Mouse (Mus musculus): ENCODE results near the gene Celf5. TPM values are rescaled to one million over a fixed set of nuclear protein-coding genes. Genes with fewer than 3 reads are reported as not detected.

The Celf5 gene
- polyA plus RNA-seq, 1 experiment from 2014 or later: 1.3 TPM

DNA sequence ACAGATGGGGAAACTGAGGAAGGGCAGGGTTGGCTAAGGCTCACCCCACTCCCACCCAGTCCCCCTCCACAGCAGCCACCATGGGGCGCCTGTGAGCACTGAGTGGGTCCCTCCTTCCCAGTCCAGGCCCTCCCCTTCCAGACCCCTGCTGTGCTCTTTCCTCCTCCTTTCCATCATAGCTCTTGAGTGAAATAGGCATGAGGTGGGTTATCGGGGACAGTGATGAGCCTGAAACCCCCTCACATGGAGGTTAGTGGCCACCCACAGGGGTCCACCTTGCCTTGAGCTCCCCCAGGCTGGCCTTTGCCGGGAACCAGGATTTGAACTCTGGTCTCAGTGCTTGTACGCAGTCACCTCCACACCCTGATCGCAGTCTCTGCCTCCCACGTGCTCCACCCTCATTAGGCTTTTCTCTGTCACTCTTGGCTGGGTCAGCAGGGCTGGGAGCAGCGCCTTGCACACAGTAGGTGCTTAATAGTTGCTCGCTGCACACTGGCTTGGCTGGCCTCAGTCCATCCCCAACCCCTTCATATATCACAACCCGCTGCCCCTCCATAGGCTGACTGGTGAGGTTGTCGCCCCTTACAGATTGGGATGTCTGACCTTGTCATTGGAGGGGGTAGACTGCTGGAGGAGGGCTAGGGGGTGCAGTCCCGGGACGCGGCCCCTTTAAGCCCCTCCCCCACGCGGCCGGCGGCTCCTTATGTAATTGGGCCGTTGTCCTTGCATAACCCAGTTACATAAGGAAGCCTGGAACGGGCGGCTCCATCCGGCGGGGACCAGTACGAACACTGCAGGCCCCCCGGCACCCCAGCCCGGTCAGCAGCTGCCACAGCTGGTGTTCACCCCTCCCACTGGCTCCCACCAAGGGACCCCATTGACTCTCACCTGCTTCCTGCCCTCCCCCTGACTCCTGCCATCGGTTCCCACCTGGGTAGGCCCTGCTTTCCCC is 68.9 kb downstream of the Celf5 start:
- ATAC-seq (ENCODE audit: insufficient number of reproducible peaks, low FRiP score, low TSS enrichment, low read depth): no peak
- 26% methylated on average over 26 of the region's 26 CpGs for WGBS
- peaks cover 100% of the 10 kb centered on the region for H3K4me1 ChIP-seq
- no peak overlapping the region for H3K9ac ChIP-seq
- no peaks in the 10 kb centered on the region for H3K27me3 ChIP-seq
- peak overlapping the region; percentile 32 for H3K4me2 ChIP-seq
- peaks cover 32% of the 10 kb centered on the region; the same call in 1 of the 2 replicates for H3K36me3 ChIP-seq
- peak overlapping the region; percentile 9; the same call in 1 of the 2 replicates for H3K4me3 ChIP-seq
- no peaks in the 10 kb centered on the region for H3K9me3 ChIP-seq
- H3K27ac ChIP-seq: peak overlapping the region; percentile 93

- no peak for ATAC-seq (ENCODE audit: insufficient number of reproducible peaks, low FRiP score, low TSS enrichment, low read depth)
- Histone ChIP-seq H3K36me3 (peaks cover 40% of the 10 kb centered on the region; the same call in 1 of the 2 replicates), H3K9ac (no peak overlapping the region), H3K4me1 (peaks cover 100% of the 10 kb centered on the region), H3K27me3 (no peaks in the 10 kb centered on the region; the same call in 1 of the 2 replicates), H3K4me2 (peak overlapping the region; percentile 23; the same call in 1 of the 2 replicates), H3K9me3 (no peaks in the 10 kb centered on the region), H3K4me3 (no peak overlapping the region), H3K27ac (peak overlapping the region; percentile 93)
- WGBS: 71% methylated on average over 16 of the region's 16 CpGs
These were observed 69.8 kb downstream of the Celf5 start for GRCm38 (mm10) chr10:81412586-81413309.

- Histone ChIP-seq H3K4me2 (peak overlapping the region; percentile 23; the same call in 1 of the 2 replicates), H3K9ac (0 out of 2 replicates have a peak overlapping the region, but pooled peaks have one; percentile 29), H3K27ac (peak overlapping the region; percentile 93), H3K4me3 (no peak overlapping the region), H3K27me3 (no peaks in the 10 kb centered on the region; the same call in 1 of the 2 replicates), H3K36me3 (peaks cover 49% of the 10 kb centered on the region), H3K9me3 (no peaks in the 10 kb centered on the region), H3K4me1 (peaks cover 100% of the 10 kb centered on the region)
- 45% methylated on average over 18 of the region's 18 CpGs for WGBS
- ATAC-seq (ENCODE audit: insufficient number of reproducible peaks, low FRiP score, low TSS enrichment, low read depth): 0 out of 2 replicates have a peak, but pooled peaks have one; percentile 4
These were observed 70.8 kb downstream of the Celf5 start for GRCm38 (mm10) chr10:81411471-81412400.

DNA sequence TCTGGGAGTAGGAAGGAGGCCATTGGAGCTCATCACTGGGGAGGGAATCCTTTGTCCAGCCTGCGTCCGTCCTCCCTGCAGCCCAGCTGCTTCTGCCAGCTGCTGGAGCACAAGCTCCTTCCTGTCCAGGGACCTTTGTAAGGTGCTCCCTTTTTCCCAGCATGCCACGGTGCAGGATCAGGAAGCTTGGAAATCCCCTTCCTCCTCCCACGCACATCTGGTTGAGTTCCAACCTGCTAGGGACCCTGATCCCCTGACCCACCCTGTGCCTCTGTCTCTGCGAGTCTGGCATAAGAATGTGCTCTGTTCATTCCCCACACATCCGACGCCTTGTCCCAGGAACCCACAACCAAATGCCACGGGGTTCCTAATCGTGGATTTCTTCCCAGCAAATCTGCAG is 71.5 kb downstream of the Celf5 start:
- 66% methylated on average over 9 of the region's 9 CpGs for WGBS
- H3K9ac ChIP-seq: no peak overlapping the region

GRCm38 (mm10) chr10:81410350-81410749 is 72.2 kb downstream of the Celf5 start:
- H3K4me3 ChIP-seq: no peak overlapping the region
- H3K27ac ChIP-seq: peak overlapping the region; percentile 93

More for the DNA sequence above, 71.5 kb downstream of the Celf5 start:
- peaks cover 99% of the 10 kb centered on the region for H3K4me1 ChIP-seq
- no peaks in the 10 kb centered on the region; the same call in 1 of the 2 replicates for H3K27me3 ChIP-seq
- H3K27ac ChIP-seq: peak overlapping the region; percentile 93
- no peaks in the 10 kb centered on the region for H3K9me3 ChIP-seq
- H3K4me2 ChIP-seq: 0 out of 2 replicates have a peak overlapping the region, but pooled peaks have one; percentile 23
- H3K4me3 ChIP-seq: no peak overlapping the region
- ATAC-seq (ENCODE audit: insufficient number of reproducible peaks, low FRiP score, low TSS enrichment, low read depth): no peak
- H3K36me3 ChIP-seq: peaks cover 57% of the 10 kb centered on the region

GRCm38 (mm10) chr10:81409330-81409729 is 73.2 kb downstream of the Celf5 start:
- H3K9me3 ChIP-seq: no peaks in the 10 kb centered on the region
- no peak for ATAC-seq (ENCODE audit: insufficient number of reproducible peaks, low FRiP score, low TSS enrichment, low read depth)
- peak overlapping the region; percentile 93 for H3K27ac ChIP-seq
- no peak overlapping the region for H3K9ac ChIP-seq
- H3K27me3 ChIP-seq: no peaks in the 10 kb centered on the region; the same call in 1 of the 2 replicates
- H3K4me1 ChIP-seq: peaks cover 91% of the 10 kb centered on the region
- H3K4me2 ChIP-seq: no peak overlapping the region
- no peak overlapping the region for H3K4me3 ChIP-seq
- 27% methylated on average over 8 of the region's 8 CpGs for WGBS
- H3K36me3 ChIP-seq: peaks cover 66% of the 10 kb centered on the region

More at GRCm38 (mm10) chr10:81410350-81410749, 72.2 kb downstream of the Celf5 start:
- peaks cover 62% of the 10 kb centered on the region for H3K36me3 ChIP-seq
- H3K9ac ChIP-seq: no peak overlapping the region
- WGBS: 57% methylated on average over 4 of the region's 4 CpGs
- no peaks in the 10 kb centered on the region; the same call in 1 of the 2 replicates for H3K27me3 ChIP-seq
- H3K4me2 ChIP-seq: no peak overlapping the region
- no peaks in the 10 kb centered on the region for H3K9me3 ChIP-seq
- H3K4me1 ChIP-seq: peaks cover 95% of the 10 kb centered on the region
- ATAC-seq (ENCODE audit: insufficient number of reproducible peaks, low FRiP score, low TSS enrichment, low read depth): no peak

Small RNA genes within 50 kb of the gene (microRNA-seq; reads per million reads assigned to microRNA genes)
- gene Gm25595: not detected
- 1.2 reads per million for gene Mir1191b

Other genes starting within 250 kb of the Celf5 start
- gene Zfr2, start 249.6 kb downstream of the Celf5 start, polyA plus RNA-seq (2015; fragmentation: Nextera tagmentation; extraction: Ambion mirVana): 8.7 and 10.9 TPM in 2 replicates
- gene Matk, start 229.8 kb downstream of the Celf5 start, polyA plus RNA-seq (2015; fragmentation: Nextera tagmentation; extraction: Ambion mirVana): 5.4 and 6.0 TPM in 2 replicates
- gene Mrpl54, start 215.8 kb downstream of the Celf5 start, polyA plus RNA-seq (2015; fragmentation: Nextera tagmentation; extraction: Ambion mirVana): 189 and 194 TPM in 2 replicates
- 77.1 and 87.5 TPM in 2 replicates for gene Apba3, start 215.7 kb downstream of the Celf5 start, polyA plus RNA-seq (2015; fragmentation: Nextera tagmentation; extraction: Ambion mirVana)
- 8.4 and 9.9 TPM in 2 replicates for gene Tjp3, start 191.1 kb downstream of the Celf5 start, polyA plus RNA-seq (2015; fragmentation: Nextera tagmentation; extraction: Ambion mirVana)
- gene Pip5k1c, start 189.7 kb downstream of the Celf5 start, polyA plus RNA-seq (2015; fragmentation: Nextera tagmentation; extraction: Ambion mirVana): 44.8 and 48.1 TPM in 2 replicates
- 37.3 and 39.3 TPM in 2 replicates for gene Cactin, start 161.6 kb downstream of the Celf5 start, polyA plus RNA-seq (2015; fragmentation: Nextera tagmentation; extraction: Ambion mirVana)
- gene Tbxa2r, start 154.0 kb downstream of the Celf5 start, polyA plus RNA-seq (2015; fragmentation: Nextera tagmentation; extraction: Ambion mirVana): 11.9 and 12.8 TPM in 2 replicates
- gene Gipc3, start 139.4 kb downstream of the Celf5 start, polyA plus RNA-seq (2015; fragmentation: Nextera tagmentation; extraction: Ambion mirVana): 0.04 and 0.07 TPM in 2 replicates
- 86.0 and 89.9 TPM in 2 replicates for gene Hmg20b, start 132.2 kb downstream of the Celf5 start, polyA plus RNA-seq (2015; fragmentation: Nextera tagmentation; extraction: Ambion mirVana)
- gene Mfsd12, start 125.2 kb downstream of the Celf5 start, polyA plus RNA-seq (2015; fragmentation: Nextera tagmentation; extraction: Ambion mirVana): 13.3 and 13.4 TPM in 2 replicates
- 0.60 and 1.6 TPM in 2 replicates for gene 4930404N11Rik, start 116.9 kb downstream of the Celf5 start, polyA plus RNA-seq (2015; fragmentation: Nextera tagmentation; extraction: Ambion mirVana)
- gene Fzr1, start 104.2 kb downstream of the Celf5 start, polyA plus RNA-seq (2015; fragmentation: Nextera tagmentation; extraction: Ambion mirVana): 82.2 and 90.9 TPM in 2 replicates
- 79.8 and 88.7 TPM in 2 replicates for gene Dohh, start 98.3 kb downstream of the Celf5 start, polyA plus RNA-seq (2015; fragmentation: Nextera tagmentation; extraction: Ambion mirVana)
- gene Gm48551, start 98.2 kb downstream of the Celf5 start, polyA plus RNA-seq (2015; fragmentation: Nextera tagmentation; extraction: Ambion mirVana): 2.1 and 3.1 TPM in 2 replicates
- 0.51 and 1.7 TPM in 2 replicates for gene Gm48552, start 93.7 kb downstream of the Celf5 start, polyA plus RNA-seq (2015; fragmentation: Nextera tagmentation; extraction: Ambion mirVana)
- gene Smim24, start 89.7 kb downstream of the Celf5 start, polyA plus RNA-seq (2015; fragmentation: Nextera tagmentation; extraction: Ambion mirVana): 2.9 and 3.6 TPM in 2 replicates
- gene Nfic, start 27.1 kb downstream of the Celf5 start, polyA plus RNA-seq (2015; fragmentation: Nextera tagmentation; extraction: Ambion mirVana): 138 and 146 TPM in 2 replicates
- gene Ncln, start 13.7 kb upstream of the Celf5 start, polyA plus RNA-seq (2015; fragmentation: Nextera tagmentation; extraction: Ambion mirVana): 94.0 and 95.1 TPM in 2 replicates
- 0.67 and 0.72 TPM in 2 replicates for gene S1pr4, start 17.4 kb upstream of the Celf5 start, polyA plus RNA-seq (2015; fragmentation: Nextera tagmentation; extraction: Ambion mirVana)
- 7.3 and 7.9 TPM in 2 replicates for gene Gna15, start 41.5 kb upstream of the Celf5 start, polyA plus RNA-seq (2015; fragmentation: Nextera tagmentation; extraction: Ambion mirVana)
- gene Gna11, start 62.5 kb upstream of the Celf5 start, polyA plus RNA-seq (2015; fragmentation: Nextera tagmentation; extraction: Ambion mirVana): 80.4 and 81.7 TPM in 2 replicates
- gene Aes, start 76.8 kb upstream of the Celf5 start, polyA plus RNA-seq (2015; fragmentation: Nextera tagmentation; extraction: Ambion mirVana): 517 and 519 TPM in 2 replicates
- 39.7 and 41.7 TPM in 2 replicates for gene Tle2, start 91.9 kb upstream of the Celf5 start, polyA plus RNA-seq (2015; fragmentation: Nextera tagmentation; extraction: Ambion mirVana)
- 9.9 and 11.7 TPM in 2 replicates for gene Tle6, start 118.4 kb upstream of the Celf5 start, polyA plus RNA-seq (2015; fragmentation: Nextera tagmentation; extraction: Ambion mirVana)
- gene BC025920, start 123.6 kb upstream of the Celf5 start, polyA plus RNA-seq (2015; fragmentation: Nextera tagmentation; extraction: Ambion mirVana): 0.81 and 1.0 TPM in 2 replicates
- gene Sirt6, start 145.1 kb upstream of the Celf5 start, polyA plus RNA-seq (2015; fragmentation: Nextera tagmentation; extraction: Ambion mirVana): 41.7 and 42.3 TPM in 2 replicates
- 8.8 and 11.9 TPM in 2 replicates for gene Ankrd24, start 145.8 kb upstream of the Celf5 start, polyA plus RNA-seq (2015; fragmentation: Nextera tagmentation; extraction: Ambion mirVana)
- gene Gm10778, start 166.3 kb upstream of the Celf5 start, polyA plus RNA-seq (2015; fragmentation: Nextera tagmentation; extraction: Ambion mirVana): 4.2 and 4.6 TPM in 2 replicates
- 12.4 and 15.8 TPM in 2 replicates for gene Zfp433, start 222.1 kb upstream of the Celf5 start, polyA plus RNA-seq (2015; fragmentation: Nextera tagmentation; extraction: Ambion mirVana)